Mouse (Mus musculus) heart, adult 2 months (tissue): ENCODE results near the gene Zbtb34.

ENCODE experiments used
- CTCF ChIP-seq: fragments of 200-600 bp; IDR thresholded peaks from 2 replicates; pipeline ENCODE4 v1.8.1; 2022; ENCODE audit warnings: antibody characterized with exemption, mild to moderate bottlenecking, moderate library complexity
- POLR2A ChIP-seq: fragments of 200-500 bp; IDR thresholded peaks from 2 replicates; pipeline ENCODE4 v1.6.1; 2011; ENCODE audit warnings: mild to moderate bottlenecking, low read depth, low read length, control low read depth; ENCODE audit not compliant: insufficient read depth

DNA sequence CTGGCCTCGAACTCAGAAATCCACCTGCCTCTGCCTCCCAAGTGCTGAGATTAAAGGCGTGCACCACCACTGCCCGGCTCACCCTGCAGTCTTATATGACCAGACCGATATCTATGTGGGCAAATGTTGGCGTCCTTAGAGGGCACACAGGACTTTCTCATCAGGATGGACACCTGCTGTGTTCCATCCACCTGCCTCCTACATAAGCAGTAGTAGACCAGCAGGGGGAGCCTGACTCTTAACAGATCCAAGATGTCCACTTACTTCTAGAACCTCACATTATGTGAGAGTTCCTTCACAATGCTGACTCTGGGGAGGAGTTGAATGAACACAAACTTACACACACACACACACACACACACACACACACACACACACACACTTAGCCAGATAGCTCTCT lies 1.8 kb upstream of the Zbtb34 start:
- peak; percentile 65 for TF ChIP-seq CTCF
- TF ChIP-seq POLR2A, result no peak
